Mouse (Mus musculus) limb, embryonic 12.5 days (tissue): ENCODE results near the gene Krtap13. TPM values are rescaled to one million over a fixed set of nuclear protein-coding genes. Genes with fewer than 3 reads are reported as not detected.

Experiments used
- ATAC-seq: fragments of 200-750 bp; cut with Nextera tagmentation; 2 replicates; pipeline ENCODE4 v1.8.0; 2017; ENCODE audit warnings: low read depth, moderate TSS enrichment; ENCODE audit not compliant: insufficient number of reproducible peaks, insufficient read depth, low FRiP score, low TSS enrichment
- H3K27ac ChIP-seq: fragments of 300-500 bp; sonication (generic); 2 replicates; pipeline ENCODE4 v1.5.1; 2016; ENCODE audit warnings: mild to moderate bottlenecking, moderate library complexity
- H3K27me3 ChIP-seq: fragments of 300-500 bp; sonication (generic); 2 replicates; pipeline ENCODE4 v1.6.1; 2016; ENCODE audit warnings: mild to moderate bottlenecking, moderate library complexity
- H3K36me3 ChIP-seq: fragments of 300-500 bp; sonication (generic); 2 replicates; pipeline ENCODE4 v1.6.1; 2016; ENCODE audit warnings: mild to moderate bottlenecking, moderate library complexity
- H3K4me1 ChIP-seq: fragments of 300-500 bp; sonication (generic); replicated peaks from 2 replicates; pipeline ENCODE4 v1.6.1; 2016
- H3K4me2 ChIP-seq: fragments of 300-500 bp; sonication (generic); 2 replicates; pipeline ENCODE4 v1.6.1; 2016; ENCODE audit warnings: mild to moderate bottlenecking, moderate library complexity
- H3K4me3 ChIP-seq: fragments of 300-500 bp; sonication (generic); replicated peaks from 2 replicates; pipeline ENCODE4 v1.5.1; 2016; ENCODE audit warnings: mild to moderate bottlenecking
- H3K9ac ChIP-seq: fragments of 300-500 bp; sonication (generic); replicated peaks from 2 replicates; pipeline ENCODE4 v1.6.1; 2016; ENCODE audit warnings: mild to moderate bottlenecking, moderate library complexity
- H3K9me3 ChIP-seq: fragments of 300-500 bp; sonication (generic); 2 replicates; pipeline ENCODE4 v1.6.1; 2016; ENCODE audit warnings: mild to moderate bottlenecking, moderate library complexity
- WGBS: fragments of 180-500 bp; shearing (Covaris S2); methylation state at CpG from one replicate; pipeline ENCODE4 v1.1.7; 2016; 5-methylcytosine and 5-hydroxymethylcytosine counted together
- polyA plus RNA-seq: library from polyadenylated mRNA; unstranded; fragments of >200 nt; fragmentation: Nextera tagmentation; extraction: Ambion mirVana; gene quantifications from 2 replicates; pipeline ENCODE4 v1.2.1, GENCODE M21; 2016

The Krtap13 gene
- polyA plus RNA-seq, 1 experiment from 2014 or later, result not detected

- no peaks in the 10 kb centered on the region for H3K27me3 ChIP-seq
- no peak overlapping the region for H3K9ac ChIP-seq
- H3K4me3 ChIP-seq, result no peak overlapping the region
- no peak for ATAC-seq
- no peak overlapping the region for H3K4me2 ChIP-seq
- 83% methylated on average over 4 of the region's 4 CpGs for WGBS
- no peaks in the 10 kb centered on the region for H3K36me3 ChIP-seq
- H3K27ac ChIP-seq, result no peak overlapping the region
- H3K9me3 ChIP-seq, result no peaks in the 10 kb centered on the region
- no peaks in the 10 kb centered on the region for H3K4me1 ChIP-seq
These were observed 40.7 kb downstream of the Krtap13 start for GRCm38 (mm10) chr16:88710757-88711156.

- no peak within 1 kb of the TSS for H3K4me3 ChIP-seq
- H3K4me1 ChIP-seq, result no peaks in the 10 kb centered on the region
- H3K9ac ChIP-seq, result no peak within 1 kb of the TSS
- H3K4me2 ChIP-seq, result no peak within 1 kb of the TSS
- WGBS, result 83% methylated on average over 10 of the region's 10 CpGs
- no peaks in the 10 kb centered on the region for H3K27me3 ChIP-seq
- H3K36me3 ChIP-seq, result no peaks in the 10 kb centered on the region
- ATAC-seq, result no peak
- H3K27ac ChIP-seq, result no peak within 1 kb of the TSS
- no peaks in the 10 kb centered on the region for H3K9me3 ChIP-seq
These were observed 43.9 kb downstream of the Krtap13 start, which contains the start of gene 2310061N02Rik for GRCm38 (mm10) chr16:88707496-88708012. TSS of gene 2310061N02Rik (minus strand) at chr16:88707962.

- Histone ChIP-seq H3K36me3 (no peaks in the 10 kb centered on the region), H3K27me3 (no peaks in the 10 kb centered on the region), H3K4me1 (peaks cover 9% of the 10 kb centered on the region), H3K4me3 (no peak overlapping the region), H3K9ac (no peak overlapping the region), H3K9me3 (no peaks in the 10 kb centered on the region), H3K27ac (peak overlapping the region; percentile 4; the same call in 1 of the 2 replicates), H3K4me2 (no peak overlapping the region)
- no peak; the same call in 1 of the 2 replicates for ATAC-seq
- WGBS, result 42% methylated on average over 4 of the region's 4 CpGs
These were observed 50.2 kb downstream of the Krtap13 start for GRCm38 (mm10) chr16:88701072-88701864.

Other genes starting within 250 kb of the Krtap13 start
- gene Cldn17, start 244.7 kb downstream of the Krtap13 start, polyA plus RNA-seq, result not detected in 2 replicates
- 2.8 and 3.6 TPM in 2 replicates for gene Cldn8, start 188.5 kb downstream of the Krtap13 start, polyA plus RNA-seq
- gene Krtap24-1, start 139.4 kb downstream of the Krtap13 start, polyA plus RNA-seq, result not detected in 2 replicates
- not detected in 2 replicates for gene 2310079G19Rik, start 124.0 kb downstream of the Krtap13 start, polyA plus RNA-seq
- not detected in 2 replicates for gene Krtap26-1, start 103.8 kb downstream of the Krtap13 start, polyA plus RNA-seq
- gene Krtap27-1, start 80.0 kb downstream of the Krtap13 start, polyA plus RNA-seq, result not detected in 2 replicates
- not detected in 2 replicates for gene 2310061N02Rik, start 43.7 kb downstream of the Krtap13 start, polyA plus RNA-seq
- not detected in 2 replicates for gene Krtap13-1, start 22.8 kb downstream of the Krtap13 start, polyA plus RNA-seq
- not detected in 2 replicates for gene 2310034C09Rik, start 7.2 kb upstream of the Krtap13 start, polyA plus RNA-seq
- gene 2310057N15Rik, start 22.6 kb upstream of the Krtap13 start, polyA plus RNA-seq, result not detected in 2 replicates
- gene Gm5965, start 26.3 kb upstream of the Krtap13 start, polyA plus RNA-seq, result not detected in 2 replicates
- not detected in 2 replicates for gene Gm20741, start 60.6 kb upstream of the Krtap13 start, polyA plus RNA-seq
- 0.25 and 0.26 TPM in 2 replicates for gene Krtap15, start 68.6 kb upstream of the Krtap13 start, polyA plus RNA-seq
- gene Krtap14, start 74.5 kb upstream of the Krtap13 start, polyA plus RNA-seq, result not detected in 2 replicates
- not detected in 2 replicates for gene Krtap19-1, start 117.8 kb upstream of the Krtap13 start, polyA plus RNA-seq
- not detected in 2 replicates for gene Krtap19-2, start 122.6 kb upstream of the Krtap13 start, polyA plus RNA-seq
- gene Krtap19-3, start 126.4 kb upstream of the Krtap13 start, polyA plus RNA-seq, result not detected in 2 replicates
- not detected in 2 replicates for gene Krtap19-4, start 133.5 kb upstream of the Krtap13 start, polyA plus RNA-seq
- gene Krtap19-5, start 144.8 kb upstream of the Krtap13 start, polyA plus RNA-seq, result not detected in 2 replicates
- not detected in 2 replicates for gene Krtap19-9b, start 180.6 kb upstream of the Krtap13 start, polyA plus RNA-seq
- gene Krtap16-3, start 211.2 kb upstream of the Krtap13 start, polyA plus RNA-seq, result not detected in 2 replicates